Mouse (Mus musculus): ENCODE data around the gene Ptp4a2.

GRCm38 (mm10) chr4:129817591-129817990 lies 6.6 kb downstream of the Ptp4a2 start:
- no peak for TF ChIP-seq CTCF (IDR thresholded peaks at IDR 0.05; ENCODE audit: borderline replicate concordance, control insufficient read depth, extremely low read depth, insufficient read depth, low read length, poor library complexity)
- TF ChIP-seq POLR2A (IDR thresholded peaks at IDR 0.05; ENCODE audit: control insufficient read depth, extremely low read depth, insufficient read depth, low read length, poor library complexity), result no peak

Data from thymus, adult 2 months (tissue).